Mouse (Mus musculus): ENCODE data around the gene Tsen2. TPM values are rescaled to one million over a fixed set of nuclear protein-coding genes. Genes with fewer than 3 reads are reported as not detected.

Gene Tsen2
- 1 to 10 TPM; 7.0 to 7.5 TPM for total RNA-seq (2021)
- long read RNA-seq, experiment 1, transcript Tsen2-201 (12 exons, 2,106 nt): major isoform, 20 of 31 reads
- long read RNA-seq, experiment 1, partial matches to known transcripts: 9 of 31 reads
- long read RNA-seq, experiment 1, other reads (novel, unspliced or antisense): 2 of 31 reads
- long read RNA-seq, experiment 2, transcript Tsen2-201 (12 exons, 2,106 nt): major isoform, 17 of 27 reads
- long read RNA-seq, experiment 2, partial matches to known transcripts: 7 of 27 reads
- long read RNA-seq, experiment 2, other reads (novel, unspliced or antisense): 2 of 27 reads

DNA sequence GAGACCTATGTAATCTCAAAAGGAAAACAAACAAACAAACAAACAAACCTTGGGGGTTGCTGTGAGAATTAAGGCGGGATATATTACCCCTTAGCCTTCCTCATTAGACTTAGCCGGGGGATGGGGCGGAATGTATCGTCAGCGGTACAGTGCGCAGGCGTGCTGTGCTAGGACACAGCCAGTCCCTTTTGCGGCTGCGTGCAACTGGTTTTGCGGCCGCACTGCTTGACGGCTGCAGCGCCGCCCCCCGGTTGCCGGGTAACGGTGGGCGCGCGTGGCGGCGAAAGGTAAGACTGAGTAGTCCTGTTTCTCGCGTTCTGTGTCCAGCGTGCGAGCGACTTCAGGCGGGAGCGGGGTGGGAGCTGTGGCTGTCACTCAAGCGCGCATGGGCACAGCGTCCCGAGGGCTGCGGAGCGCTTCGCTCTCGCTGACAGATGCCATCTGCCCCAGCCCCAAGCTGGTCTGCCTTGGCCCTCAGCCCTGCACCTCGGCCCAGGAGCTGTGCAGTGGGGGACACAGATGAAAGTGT lies at the start of gene Tsen2:
Gene Tsen2 (plus strand): TSS at position 223 of the 529 bp plus-strand sequence.
- intact Hi-C loops (cut with DNase I): no loop called here
- DNase-seq: peak; percentile 96 to 98

DNA sequence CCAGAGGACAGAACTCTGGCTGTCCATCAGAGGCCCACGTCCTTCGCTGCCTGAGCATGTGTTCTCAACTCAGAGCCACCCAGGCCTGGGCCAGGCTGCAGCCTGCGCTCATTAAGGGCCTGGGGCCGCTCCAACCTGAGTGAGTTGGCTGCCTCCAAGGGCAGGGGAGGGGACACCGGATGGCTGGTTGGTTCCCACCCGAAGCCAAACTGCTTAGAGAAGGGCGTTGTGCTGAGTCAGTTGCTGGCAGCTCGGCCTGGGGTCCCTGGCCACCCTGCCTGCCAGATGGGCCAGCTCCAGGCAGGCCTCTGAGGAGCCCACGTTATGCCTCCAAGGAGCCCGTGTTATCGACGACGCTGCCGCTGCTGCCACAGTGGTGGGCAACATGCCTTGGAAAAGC lies 44.9 kb upstream of the Tsen2 start:
- peak; percentile 67 to 76 for DNase-seq
- intact Hi-C loops (cut with DNase I): no loop called here

DNA sequence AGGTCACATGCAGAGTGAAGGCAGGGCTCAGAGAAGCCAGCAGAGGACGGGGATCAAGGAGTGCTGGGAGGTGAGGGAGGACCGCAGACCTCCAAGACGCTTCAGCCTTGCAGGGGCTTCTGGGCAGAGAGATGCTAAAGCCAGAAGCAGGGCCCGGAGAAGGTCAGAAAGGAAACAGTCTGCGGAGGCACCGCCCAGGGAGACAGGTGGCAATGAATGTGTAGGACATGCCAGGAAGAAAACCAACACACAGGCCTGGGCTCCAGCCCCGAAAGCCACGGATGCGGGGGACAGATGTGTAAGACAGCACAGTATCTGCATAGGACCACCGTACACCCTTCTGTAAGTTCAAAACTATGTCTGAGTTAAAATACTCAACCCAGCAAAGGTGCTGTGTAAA lies 44.2 kb upstream of the Tsen2 start:
- DNase-seq: no peak
- intact Hi-C loops (cut with DNase I): no loop called here

DNA sequence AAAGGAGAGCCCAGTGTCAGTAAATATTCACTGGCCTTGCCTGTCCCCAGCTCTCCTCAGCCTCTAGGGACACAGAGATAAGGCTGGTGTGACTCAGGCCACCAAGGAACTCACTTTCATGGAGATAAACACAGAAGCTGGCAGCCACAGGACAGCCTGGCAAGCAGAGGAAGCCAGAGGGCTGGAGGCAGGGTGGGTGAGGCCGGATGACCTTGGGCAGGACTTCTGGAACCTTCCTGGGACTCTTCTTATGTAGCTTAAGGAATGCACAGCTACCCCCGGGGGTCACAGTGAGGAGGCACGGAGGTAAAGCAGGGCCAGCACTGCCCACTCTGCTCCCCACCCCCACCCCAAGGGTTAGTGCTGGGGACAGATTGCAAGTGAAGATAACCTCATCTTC lies 43.3 kb upstream of the Tsen2 start:
- DNase-seq: peak; percentile 31 to 41
- intact Hi-C loops (cut with DNase I): no loop called here

DNA sequence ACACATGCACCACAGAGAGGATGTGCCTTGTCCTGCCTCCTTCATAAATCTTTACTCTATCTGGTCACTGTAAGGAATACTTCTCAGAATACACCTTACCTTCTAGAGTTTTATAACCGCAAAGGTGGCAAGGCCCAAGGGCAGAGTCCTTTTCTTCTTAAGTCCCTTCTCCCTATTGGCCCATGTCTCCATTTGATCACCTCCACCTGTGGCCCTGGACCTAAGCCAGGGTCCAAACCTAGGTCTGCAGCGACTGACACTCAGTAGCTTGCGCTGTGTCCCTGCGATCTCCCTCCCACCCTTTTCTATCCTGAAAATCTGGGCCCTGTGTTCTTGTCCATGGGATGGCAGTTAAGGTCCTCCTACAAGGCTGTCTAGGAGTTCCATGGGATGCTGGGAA lies 41.4 kb upstream of the Tsen2 start:
- no peak for DNase-seq
- intact Hi-C loops (cut with DNase I): no loop called here

DNA sequence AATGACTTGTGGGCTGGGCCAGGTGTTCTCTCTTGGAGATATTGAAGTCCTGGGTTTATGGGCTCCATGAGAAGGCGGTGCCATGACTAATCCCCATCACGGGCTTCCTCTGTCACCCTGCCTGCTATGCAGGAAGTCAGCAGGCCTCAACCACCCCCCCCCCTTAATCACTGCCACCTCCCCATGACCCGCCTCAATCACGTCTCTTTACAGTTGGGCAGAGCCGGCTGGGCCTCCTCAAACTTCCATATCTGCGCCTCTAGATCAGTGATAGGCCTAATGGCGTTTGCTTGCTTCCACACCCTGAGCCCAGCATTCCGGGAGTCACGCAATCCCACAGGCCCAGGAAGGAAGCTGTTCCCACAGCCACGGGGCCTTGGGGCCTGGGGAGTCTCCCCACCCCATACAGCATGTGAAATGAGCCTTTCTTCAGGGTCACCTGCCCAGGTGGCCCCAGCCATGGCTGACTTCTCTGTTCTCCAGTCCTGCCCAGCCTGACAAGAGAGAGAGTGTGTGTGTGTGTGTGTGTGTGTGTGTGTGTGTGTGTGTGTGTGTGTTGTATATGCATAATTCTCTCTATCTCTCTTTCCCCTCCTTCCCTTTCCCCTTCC lies 40.8 kb upstream of the Tsen2 start:
- DNase-seq: no peak
- intact Hi-C loops (cut with DNase I): no loop called here

DNA sequence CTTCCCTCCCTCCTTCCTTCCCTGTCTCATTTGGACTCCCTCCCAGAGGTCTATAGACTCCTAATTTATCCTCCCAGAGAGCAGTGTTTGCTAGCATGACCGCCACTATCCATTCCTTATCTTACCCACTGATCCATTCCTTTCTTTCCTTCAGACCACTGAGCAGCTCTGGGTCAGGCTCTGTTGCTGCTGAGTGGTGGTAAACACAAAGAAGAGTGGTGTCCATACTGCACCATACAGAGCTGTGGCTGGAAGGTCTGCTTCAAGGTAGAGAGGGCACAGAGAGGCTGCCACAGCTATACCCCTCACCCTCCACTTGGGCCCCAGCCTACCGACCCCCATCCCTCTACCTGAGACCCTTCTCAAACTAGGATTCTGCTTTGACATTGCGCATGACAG lies 40.3 kb upstream of the Tsen2 start:
- intact Hi-C loops (cut with DNase I): no loop called here

DNA sequence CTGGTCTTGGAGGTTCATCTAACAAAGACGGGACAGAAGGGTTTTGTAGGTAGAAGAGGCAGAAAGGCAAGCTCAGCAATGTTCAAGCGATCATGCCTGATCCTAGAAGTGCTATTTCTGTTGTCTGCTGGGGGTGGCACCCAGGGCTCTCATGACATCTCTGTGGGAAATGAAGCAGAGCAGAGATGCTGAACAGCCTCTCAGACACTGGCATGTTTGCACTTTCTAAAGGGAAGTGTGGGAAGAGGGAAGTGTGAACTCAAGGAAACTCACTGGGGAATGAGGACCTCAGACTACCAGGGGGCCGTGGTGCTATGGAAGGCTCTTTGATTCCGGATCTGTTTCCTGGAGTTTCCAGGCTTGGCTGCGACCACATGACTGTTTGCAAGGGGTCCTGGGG lies 39.5 kb upstream of the Tsen2 start:
- intact Hi-C loops (cut with DNase I): no loop called here
- DNase-seq: no peak

More for the DNA sequence above, 40.3 kb upstream of the Tsen2 start:
- no peak for DNase-seq

DNA sequence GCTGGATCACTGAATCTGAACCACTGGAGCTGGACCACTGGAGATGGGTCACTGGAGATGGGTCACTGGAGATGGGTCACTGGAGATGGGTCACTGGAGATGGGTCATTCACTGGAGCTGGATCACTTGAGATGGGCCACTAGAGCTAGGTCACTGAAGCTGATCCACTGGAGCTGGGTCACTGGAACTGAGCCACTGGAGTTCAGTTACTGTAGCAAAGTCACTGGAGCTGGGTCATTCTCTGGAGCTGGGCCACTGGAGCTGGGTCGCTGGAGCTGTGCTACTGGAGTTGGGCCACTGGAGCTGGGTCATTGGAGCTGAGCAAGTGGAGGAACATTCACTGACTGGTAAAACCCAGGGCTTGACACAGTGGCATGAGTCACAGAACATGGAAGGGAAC lies 38.0 kb upstream of the Tsen2 start:
- no peak for DNase-seq
- intact Hi-C loops (cut with DNase I): no loop called here

DNA sequence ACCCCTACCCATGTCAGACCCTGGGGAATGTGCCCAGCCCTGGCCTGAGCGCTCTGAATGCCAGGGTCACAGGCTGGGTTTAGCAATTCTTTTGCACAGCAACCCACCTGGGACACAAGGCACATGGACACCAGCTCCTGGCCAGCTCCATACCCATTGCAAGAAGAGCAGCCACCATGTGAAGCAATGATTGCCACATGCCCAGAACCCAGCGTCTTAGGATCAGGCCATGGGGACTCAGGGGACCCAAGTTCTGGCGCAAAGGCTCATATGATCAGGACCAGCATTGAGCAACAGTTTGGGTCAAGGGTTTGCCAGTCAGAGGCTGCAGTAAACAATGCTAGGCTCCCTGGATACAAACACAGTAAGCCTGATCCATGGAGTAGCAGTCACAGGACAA lies 33.0 kb upstream of the Tsen2 start:
- intact Hi-C loops (cut with DNase I): no loop called here
- no peak for DNase-seq

DNA sequence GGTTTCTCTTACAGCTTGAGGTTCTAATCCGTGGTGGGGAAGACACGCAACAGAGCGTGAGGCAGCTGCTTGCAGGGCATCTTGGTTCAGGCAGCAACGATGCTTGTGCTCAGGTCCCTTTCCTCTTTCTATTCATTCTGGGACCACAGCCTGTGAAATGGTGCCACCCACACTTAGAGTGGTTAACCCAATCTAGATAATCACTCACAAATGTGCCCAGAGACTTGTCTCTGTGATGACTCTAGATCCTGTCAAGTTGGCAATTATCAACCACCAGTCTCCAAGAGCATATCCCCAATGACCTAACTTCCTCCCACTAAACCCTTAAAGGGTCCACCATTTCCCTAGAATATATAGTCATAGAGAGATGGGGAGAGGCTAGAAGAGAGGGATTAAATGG lies 31.3 kb upstream of the Tsen2 start:
- intact Hi-C loops (cut with DNase I): no loop called here
- DNase-seq: no peak

DNA sequence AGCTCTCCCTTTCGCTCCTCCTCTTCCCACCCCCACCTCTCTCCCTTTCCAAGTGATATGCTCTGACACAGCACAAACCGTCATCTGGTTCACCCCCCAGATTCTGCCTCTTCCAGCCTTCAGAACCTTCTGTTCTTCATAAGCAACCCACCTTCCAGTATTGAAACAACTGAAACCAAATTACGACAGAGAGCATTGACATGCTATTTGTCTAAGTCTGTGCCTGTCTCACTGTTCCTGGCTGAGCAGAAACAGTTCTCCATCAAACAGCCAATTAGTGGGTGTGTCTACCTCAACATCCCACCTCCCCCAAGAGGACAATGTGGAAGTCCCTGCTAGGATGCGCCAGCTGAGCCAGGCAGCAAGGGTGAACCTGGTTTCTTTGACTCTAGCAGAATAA lies 26.6 kb upstream of the Tsen2 start:
- intact Hi-C loops (cut with DNase I): no loop called here
- DNase-seq: no peak

DNA sequence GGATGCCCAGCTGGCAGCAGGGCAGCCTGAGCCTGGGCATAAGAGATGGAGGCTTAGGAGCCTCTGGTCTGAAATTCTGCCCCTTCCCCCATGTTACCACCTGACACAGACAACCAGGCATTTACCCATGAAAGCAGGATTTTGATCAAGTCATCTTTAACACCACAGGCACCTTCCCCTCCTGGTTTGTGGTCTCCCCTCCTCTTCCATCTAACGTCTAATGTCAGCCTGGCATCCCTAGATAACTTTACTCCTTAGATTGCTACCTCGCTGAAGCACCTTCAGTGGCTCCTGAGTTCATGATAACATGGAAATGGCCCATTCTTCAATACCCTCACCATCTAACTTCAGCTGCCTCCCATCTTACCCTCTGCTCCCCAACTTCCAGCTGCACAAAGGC lies 26.1 kb upstream of the Tsen2 start:
- DNase-seq: no peak
- intact Hi-C loops (cut with DNase I): no loop called here

DNA sequence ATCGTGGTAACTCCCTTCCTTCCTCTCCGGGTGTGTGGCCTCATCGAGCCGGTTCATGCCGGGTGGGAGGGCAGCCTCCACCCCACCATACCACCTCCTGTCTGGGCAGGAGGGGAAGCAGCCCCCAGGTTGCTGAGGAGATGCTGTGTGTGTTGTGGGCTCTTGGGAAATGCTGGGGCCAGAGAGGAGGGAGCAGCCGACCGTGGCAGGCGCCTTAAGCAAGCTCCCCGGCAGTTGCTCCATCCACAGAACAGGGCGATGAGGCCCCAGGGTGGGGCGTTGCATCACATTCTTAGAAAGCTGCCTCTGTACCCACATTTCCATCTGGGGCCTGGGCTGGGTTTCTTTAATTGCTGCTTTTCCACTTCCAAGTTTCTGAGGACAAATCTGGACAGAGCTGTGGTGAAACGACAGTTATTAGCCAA lies 25.2 kb upstream of the Tsen2 start:
- intact Hi-C loops (cut with DNase I): no loop called here
- no peak for DNase-seq

DNA sequence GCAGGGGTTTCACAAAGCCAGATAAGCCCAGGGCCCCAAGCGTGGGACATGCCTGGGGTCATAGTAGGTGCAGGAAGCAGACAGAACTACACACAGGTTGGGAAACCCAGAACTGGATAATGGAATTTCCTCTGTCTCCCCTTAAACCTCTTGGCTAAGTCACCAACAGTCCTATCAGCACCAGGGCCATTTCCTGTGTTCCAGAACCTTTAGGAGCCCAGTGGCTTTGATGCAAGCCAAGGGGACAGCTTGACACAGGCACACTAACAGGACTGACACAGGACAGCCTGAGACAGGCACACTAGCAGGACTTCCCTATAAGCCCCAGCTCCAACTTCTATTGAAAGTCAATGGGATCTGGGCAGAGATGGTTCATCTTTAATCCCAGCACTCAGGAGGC lies 22.5 kb upstream of the Tsen2 start:
- intact Hi-C loops (cut with DNase I): loop anchor here (1.0 kb wide), 1 partner anchor 42 kb away; no protein-coding TSS in a partner anchor
- no peak for DNase-seq

DNA sequence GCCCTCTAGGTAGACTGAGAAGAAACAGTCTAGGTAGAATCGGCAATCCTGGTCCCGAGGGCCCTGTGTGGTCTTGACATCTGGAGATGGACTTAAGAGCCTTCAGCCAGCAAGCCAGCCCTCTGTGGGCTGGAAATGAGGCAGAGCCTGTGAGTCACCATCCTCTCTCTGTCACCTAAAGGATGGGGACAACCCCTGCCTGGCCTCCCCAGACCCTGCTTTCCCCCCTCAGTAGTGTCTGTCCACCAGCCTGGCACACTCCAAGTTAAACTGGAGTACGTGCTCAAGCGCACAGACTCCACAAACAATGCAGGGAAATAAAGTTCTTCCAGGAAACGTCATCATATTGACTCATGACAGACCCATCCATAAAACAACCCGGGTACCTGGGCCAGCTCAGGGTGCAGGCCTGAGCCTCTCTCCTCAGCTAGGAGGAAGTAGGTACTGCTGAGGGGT lies 21.7 kb upstream of the Tsen2 start:
- peak; percentile 27 to 38 for DNase-seq
- intact Hi-C loops (cut with DNase I): loop anchor here (1.0 kb wide), 1 partner anchor 42 kb away; no protein-coding TSS in a partner anchor

DNA sequence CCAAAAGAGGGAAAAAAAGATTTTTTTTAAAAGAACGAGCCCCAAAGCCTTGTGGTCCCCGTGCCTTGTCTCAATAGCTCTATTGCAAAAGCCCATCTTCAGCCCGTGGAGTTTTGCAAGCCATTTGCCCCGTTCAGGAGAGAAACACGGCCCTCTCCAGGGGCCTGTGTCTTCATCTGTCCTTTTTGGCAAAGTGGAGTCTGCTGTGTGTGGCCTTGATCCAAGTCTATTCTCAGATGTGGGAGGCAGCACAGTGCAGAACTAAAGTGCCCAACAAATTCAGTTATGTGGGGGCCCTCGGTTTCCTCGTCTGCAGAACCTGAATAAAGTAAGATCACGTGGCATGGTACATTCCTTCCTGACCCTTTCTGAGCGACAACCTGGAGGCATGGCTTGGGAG lies 21.3 kb upstream of the Tsen2 start:
- intact Hi-C loops (cut with DNase I): no loop called here
- DNase-seq: peak; percentile 38 to 54

DNA sequence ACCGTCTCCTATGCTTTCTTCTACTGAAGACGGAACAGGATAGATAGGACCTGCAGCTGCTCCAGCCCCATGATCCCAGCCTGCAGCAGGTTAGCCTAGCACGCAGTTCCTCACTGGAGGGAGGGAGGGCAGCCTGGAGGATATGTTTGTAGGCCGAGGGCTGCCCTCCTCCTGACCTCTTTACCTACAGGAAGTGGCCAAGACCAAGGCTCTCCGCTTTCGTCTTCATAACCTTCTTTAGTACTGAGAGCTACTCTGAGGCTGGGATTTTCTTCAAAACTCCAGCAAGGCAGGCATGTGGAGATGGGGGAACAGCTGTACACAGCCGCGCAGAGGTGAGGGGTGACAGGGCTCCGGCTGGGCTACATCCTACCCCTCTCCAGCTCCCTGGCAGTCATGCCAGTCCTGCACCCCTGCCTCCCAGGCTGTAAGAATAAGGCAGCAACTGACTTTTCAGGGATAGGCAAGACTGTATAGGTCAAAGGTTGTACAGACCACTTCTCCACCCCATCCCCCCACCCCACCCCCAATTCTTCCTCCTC lies 19.9 kb upstream of the Tsen2 start:
- DNase-seq: no peak
- intact Hi-C loops (cut with DNase I): no loop called here

DNA sequence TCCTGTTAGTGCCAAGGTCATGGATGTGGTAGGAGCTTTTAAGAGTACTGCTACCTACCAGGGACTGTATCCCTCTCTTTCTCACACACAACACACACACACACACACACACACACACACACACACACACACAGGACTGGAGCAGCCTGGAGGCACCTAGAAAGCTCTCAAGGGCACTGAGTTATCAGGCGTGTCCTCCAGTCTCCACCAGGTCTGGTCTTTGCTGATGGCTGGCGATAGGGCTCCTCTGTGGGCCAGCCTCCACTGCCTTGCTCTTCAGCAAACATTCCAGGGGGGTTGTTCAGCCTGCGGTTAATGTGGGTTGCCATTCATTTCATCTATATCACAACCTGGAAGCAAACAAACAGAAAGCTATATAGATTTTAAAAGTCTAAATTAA lies 17.0 kb upstream of the Tsen2 start:
- intact Hi-C loops (cut with DNase I): no loop called here
- DNase-seq: no peak

DNA sequence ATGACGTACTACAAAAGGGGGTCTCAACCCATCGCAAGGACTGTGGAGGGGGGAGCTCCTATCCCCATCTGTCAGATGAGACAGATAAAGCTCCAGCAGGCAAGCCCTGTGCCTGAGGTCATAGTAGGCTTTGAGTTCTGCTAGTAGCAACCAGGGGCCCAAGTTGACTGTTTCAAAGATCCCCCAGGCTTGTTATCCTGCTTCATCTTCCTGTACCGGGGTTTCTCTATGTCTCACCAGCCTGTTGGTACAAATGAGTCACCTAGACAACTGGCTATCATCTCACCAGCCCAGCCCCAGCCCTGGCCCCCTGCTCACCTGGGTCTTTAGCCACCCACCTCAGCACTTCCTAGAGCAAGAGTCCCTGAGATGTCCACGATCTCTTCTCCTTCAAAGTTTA lies 16.1 kb upstream of the Tsen2 start:
- intact Hi-C loops (cut with DNase I): no loop called here
- DNase-seq: no peak

DNA sequence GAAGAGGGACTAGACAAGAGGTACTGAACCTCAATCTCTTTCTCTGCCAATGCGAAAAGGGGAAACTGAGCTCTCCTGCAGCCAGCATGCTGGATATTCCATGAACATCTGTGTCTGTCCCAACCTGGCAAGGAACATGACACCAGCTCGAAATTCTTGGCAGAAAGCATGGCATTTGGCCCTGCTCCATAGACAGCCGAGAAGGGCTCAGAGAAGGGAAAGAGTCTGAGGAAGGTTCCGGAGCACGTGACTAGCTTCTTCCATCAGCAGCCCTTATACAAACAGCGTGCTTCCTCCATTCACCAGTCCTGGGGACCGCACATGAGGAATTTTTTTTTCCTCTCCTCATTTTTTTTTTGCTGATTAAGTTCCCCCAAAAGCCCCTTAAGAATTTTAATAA lies 9.8 kb upstream of the Tsen2 start:
- DNase-seq: peak; percentile 29 to 51

DNA sequence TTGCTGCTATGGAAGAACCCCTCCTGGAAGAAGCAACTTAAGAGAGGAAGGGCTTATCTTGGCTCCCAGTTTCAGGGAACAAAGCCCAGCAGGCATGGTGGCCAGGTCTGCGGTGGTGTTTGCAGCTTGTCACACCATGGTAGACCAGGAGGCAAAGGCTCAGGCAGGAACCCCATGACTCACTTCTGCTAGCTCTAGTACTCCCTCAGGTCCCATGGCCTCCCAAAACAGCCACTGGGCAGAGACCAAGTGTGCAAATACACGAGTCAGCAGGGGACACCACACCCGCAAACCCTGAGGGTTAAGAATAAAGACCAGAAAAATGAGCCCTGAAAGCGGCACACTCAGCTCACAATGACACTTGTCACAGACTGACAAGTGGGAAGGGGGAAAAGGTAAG lies 8.3 kb upstream of the Tsen2 start:
- intact Hi-C loops (cut with DNase I): loop anchor here (10.0 kb wide), 1 partner anchor 481 kb away; no protein-coding TSS in a partner anchor
- DNase-seq: no peak

More for the DNA sequence above, 9.8 kb upstream of the Tsen2 start:
- intact Hi-C loops (cut with DNase I): loop anchor here (10.0 kb wide), 1 partner anchor 480 kb away; no protein-coding TSS in a partner anchor

Measured in heart, postnatal 14 days (tissue).